Mouse (Mus musculus) neural tube, embryonic 11.5 days (tissue): ENCODE measurements around the gene Ap4b1. TPM values are rescaled to one million over a fixed set of nuclear protein-coding genes. Genes with fewer than 3 reads are reported as not detected.
A peak's percentile ranks its signal among the peaks of the same experiment; 100 is the strongest.

Experiments
- ATAC-seq: fragments of 200-750 bp; cut with Nextera tagmentation; 2 replicates; pipeline ENCODE4 v1.8.0; 2017; ENCODE audit warnings: moderate number of reproducible peaks, mild to moderate bottlenecking, moderate TSS enrichment, moderate library complexity; ENCODE audit not compliant: insufficient read depth, low FRiP score, low TSS enrichment
- DNase-seq: peaks from one replicate; pipeline ENCODE4 v3.0.0-alpha.2; 2015; ENCODE audit warnings: low spot score
- H3K27ac ChIP-seq: fragments of 300-500 bp; sonication (generic); 2 replicates; pipeline ENCODE4 v1.5.1; 2014; ENCODE audit warnings: low read depth, mild to moderate bottlenecking, low read length
- H3K27me3 ChIP-seq: fragments of 300-500 bp; sonication (generic); 2 replicates; pipeline ENCODE4 v1.6.1; 2014; ENCODE audit warnings: mild to moderate bottlenecking, low read length, mixed read lengths; ENCODE audit not compliant: control insufficient read depth, insufficient read depth
- H3K36me3 ChIP-seq: fragments of 300-500 bp; sonication (generic); 2 replicates; pipeline ENCODE4 v1.6.1; 2014; ENCODE audit warnings: mild to moderate bottlenecking, low read length, moderate library complexity, mixed read lengths; ENCODE audit not compliant: control insufficient read depth, insufficient read depth
- H3K4me1 ChIP-seq: fragments of 300-500 bp; sonication (generic); 2 replicates; pipeline ENCODE4 v1.6.1; 2014; ENCODE audit warnings: low read length, mixed read lengths; ENCODE audit not compliant: control insufficient read depth, insufficient read depth
- H3K4me2 ChIP-seq: fragments of 300-500 bp; sonication (generic); 2 replicates; pipeline ENCODE4 v1.6.1; 2014; ENCODE audit warnings: low read depth, mild to moderate bottlenecking, moderate library complexity
- H3K4me3 ChIP-seq: fragments of 300-500 bp; sonication (generic); 2 replicates; pipeline ENCODE4 v1.5.1; 2014; ENCODE audit warnings: low read depth, low read length
- H3K9ac ChIP-seq: fragments of 300-500 bp; sonication (generic); 2 replicates; pipeline ENCODE4 v1.6.1; 2014; ENCODE audit warnings: mild to moderate bottlenecking, low read length
- H3K9me3 ChIP-seq: fragments of 300-500 bp; sonication (generic); 2 replicates; pipeline ENCODE4 v1.6.1; 2016; ENCODE audit warnings: low read length; ENCODE audit not compliant: control insufficient read depth
- WGBS: fragments of 180-500 bp; shearing (Covaris S2); extraction: QIAGEN DNeasy Blood & Tissue Kit; methylation state at CpG from one replicate; pipeline ENCODE4 v1.1.7; 2014; 5-methylcytosine and 5-hydroxymethylcytosine counted together
- polyA plus RNA-seq: library from polyadenylated mRNA; unstranded; fragments of >200 nt; fragmentation: Nextera tagmentation; extraction: Ambion mirVana; gene quantifications from 2 replicates; pipeline ENCODE4 v1.2.1, GENCODE M21; 2014

The Ap4b1 gene
- polyA plus RNA-seq, 1 experiment from 2014 or later = 27.4 TPM

GRCm38 (mm10) chr3:103779183-103779582 is 30.1 kb upstream of the Ap4b1 start:
- 93% methylated on average over 7 of the region's 7 CpGs for WGBS
- H3K9me3 ChIP-seq = no peaks in the 10 kb centered on the region
- ATAC-seq (no peak), DNase-seq (no peak)
- H3K36me3 ChIP-seq = peaks cover 4% of the 10 kb centered on the region; the same call in 1 of the 2 replicates
- H3K9ac ChIP-seq = no peak overlapping the region
- no peak overlapping the region for H3K4me2 ChIP-seq
- H3K27me3 ChIP-seq = no peaks in the 10 kb centered on the region
- H3K4me3 ChIP-seq = no peak overlapping the region
- H3K4me1 ChIP-seq = no peaks in the 10 kb centered on the region
- no peak overlapping the region for H3K27ac ChIP-seq

GRCm38 (mm10) chr3:103780271-103780670 is 29.0 kb upstream of the Ap4b1 start:
- Histone ChIP-seq H3K4me2 (no peak overlapping the region), H3K36me3 (peaks cover 4% of the 10 kb centered on the region; the same call in 1 of the 2 replicates), H3K27ac (no peak overlapping the region), H3K4me1 (no peaks in the 10 kb centered on the region), H3K4me3 (no peak overlapping the region), H3K27me3 (no peaks in the 10 kb centered on the region), H3K9ac (no peak overlapping the region), H3K9me3 (no peaks in the 10 kb centered on the region)
- DNase-seq (no peak), ATAC-seq (no peak)
- 94% methylated on average over 3 of the region's 3 CpGs for WGBS

GRCm38 (mm10) chr3:103780777-103781176 is 28.5 kb upstream of the Ap4b1 start:
- Histone ChIP-seq H3K36me3 (peaks cover 4% of the 10 kb centered on the region; the same call in 1 of the 2 replicates), H3K4me1 (no peaks in the 10 kb centered on the region), H3K27me3 (no peaks in the 10 kb centered on the region), H3K9ac (no peak overlapping the region), H3K4me3 (no peak overlapping the region), H3K4me2 (no peak overlapping the region), H3K9me3 (no peaks in the 10 kb centered on the region), H3K27ac (no peak overlapping the region)
- WGBS = 88% methylated on average over 5 of the region's 5 CpGs
- ATAC-seq (no peak), DNase-seq (no peak)

GRCm38 (mm10) chr3:103782844-103783609 is 26.3 kb upstream of the Ap4b1 start:
- Histone ChIP-seq H3K4me1 (no peaks in the 10 kb centered on the region), H3K4me3 (no peak overlapping the region), H3K4me2 (no peak overlapping the region), H3K36me3 (no peaks in the 10 kb centered on the region), H3K9me3 (no peaks in the 10 kb centered on the region), H3K9ac (no peak overlapping the region), H3K27ac (no peak overlapping the region), H3K27me3 (no peaks in the 10 kb centered on the region)
- DNase-seq (no peak), ATAC-seq (no peak)
- 91% methylated on average over 4 of the region's 4 CpGs for WGBS

- H3K4me2 ChIP-seq = no peak overlapping the region
- no peak overlapping the region for H3K4me3 ChIP-seq
- no peaks in the 10 kb centered on the region for H3K9me3 ChIP-seq
- H3K9ac ChIP-seq = no peak overlapping the region
- no peaks in the 10 kb centered on the region for H3K4me1 ChIP-seq
- H3K27ac ChIP-seq = no peak overlapping the region
- H3K27me3 ChIP-seq = no peaks in the 10 kb centered on the region
- no peak for DNase-seq
- no peak for ATAC-seq
- WGBS = 64% methylated on average over 7 of the region's 7 CpGs
- H3K36me3 ChIP-seq = no peaks in the 10 kb centered on the region
Observed at GRCm38 (mm10) chr3:103787225-103787624, 22.1 kb upstream of the Ap4b1 start.

- no peak overlapping the region for H3K4me3 ChIP-seq
Observed at GRCm38 (mm10) chr3:103789096-103789495, 20.2 kb upstream of the Ap4b1 start.

GRCm38 (mm10) chr3:103789891-103790345 is 19.4 kb upstream of the Ap4b1 start:
- WGBS = 5% methylated on average over 14 of the region's 14 CpGs
- H3K4me2 ChIP-seq = peak overlapping the region; percentile 72
- H3K27me3 ChIP-seq = no peaks in the 10 kb centered on the region
- peak overlapping the region; percentile 98 for H3K4me3 ChIP-seq
- no peaks in the 10 kb centered on the region for H3K36me3 ChIP-seq
- no peaks in the 10 kb centered on the region for H3K9me3 ChIP-seq
- DNase-seq (no peak), ATAC-seq (no peak)
- no peaks in the 10 kb centered on the region for H3K4me1 ChIP-seq
- no peak overlapping the region for H3K27ac ChIP-seq
- H3K9ac ChIP-seq = peak overlapping the region; percentile 90

More at GRCm38 (mm10) chr3:103789096-103789495, 20.2 kb upstream of the Ap4b1 start:
- Histone ChIP-seq H3K27me3 (no peaks in the 10 kb centered on the region), H3K9ac (no peak overlapping the region), H3K4me1 (no peaks in the 10 kb centered on the region), H3K9me3 (no peaks in the 10 kb centered on the region), H3K36me3 (no peaks in the 10 kb centered on the region), H3K27ac (no peak overlapping the region), H3K4me2 (no peak overlapping the region; the same call in 1 of the 2 replicates)
- ATAC-seq (no peak), DNase-seq (no peak)
- 87% methylated on average over 7 of the region's 7 CpGs for WGBS

- H3K9me3 ChIP-seq = no peaks in the 10 kb centered on the region
- no peaks in the 10 kb centered on the region for H3K27me3 ChIP-seq
- ATAC-seq = peak; percentile 76
- H3K36me3 ChIP-seq = no peaks in the 10 kb centered on the region
- no peaks in the 10 kb centered on the region for H3K4me1 ChIP-seq
- H3K4me2 ChIP-seq = peak overlapping the region; percentile 72
- peak overlapping the region; percentile 98 for H3K4me3 ChIP-seq
- DNase-seq = peak; percentile 57
- WGBS = 1% methylated on average over 56 of the region's 61 CpGs
- peak overlapping the region; percentile 90 for H3K9ac ChIP-seq
- peak overlapping the region; percentile 87 for H3K27ac ChIP-seq
Observed at GRCm38 (mm10) chr3:103790346-103791145, 18.8 kb upstream of the Ap4b1 start.
